Mouse (Mus musculus): Measurements from ENCODE around the gene Clybl.

DNA sequence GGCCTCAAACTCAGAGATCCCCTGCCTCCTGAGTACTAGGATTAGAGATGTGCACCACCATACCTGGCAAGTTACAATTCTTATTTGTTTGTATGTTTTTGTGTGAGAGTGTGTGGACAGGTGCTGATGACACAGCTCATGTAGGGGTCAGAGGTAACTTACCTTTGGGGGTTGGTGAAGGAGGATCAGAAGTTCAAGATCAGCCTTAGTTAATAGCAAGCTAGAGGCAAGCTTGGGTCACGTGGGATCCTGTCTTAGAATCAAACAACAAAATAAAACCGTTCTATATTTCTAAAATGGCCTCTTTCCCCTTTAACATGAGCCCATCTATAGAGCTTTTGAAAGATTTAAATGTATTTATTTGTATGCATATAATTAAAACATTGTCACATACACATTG is 9.0 kb downstream of the Clybl start:
- TF ChIP-seq CTCF (IDR thresholded peaks at IDR 0.05; ENCODE audit: control insufficient read depth, insufficient read depth, low read length) (no peak), POLR2A (IDR thresholded peaks at IDR 0.05; ENCODE audit: borderline replicate concordance, control insufficient read depth, low read depth, low read length) (no peak)
